Mouse (Mus musculus): ENCODE data around the gene March9.

DNA sequence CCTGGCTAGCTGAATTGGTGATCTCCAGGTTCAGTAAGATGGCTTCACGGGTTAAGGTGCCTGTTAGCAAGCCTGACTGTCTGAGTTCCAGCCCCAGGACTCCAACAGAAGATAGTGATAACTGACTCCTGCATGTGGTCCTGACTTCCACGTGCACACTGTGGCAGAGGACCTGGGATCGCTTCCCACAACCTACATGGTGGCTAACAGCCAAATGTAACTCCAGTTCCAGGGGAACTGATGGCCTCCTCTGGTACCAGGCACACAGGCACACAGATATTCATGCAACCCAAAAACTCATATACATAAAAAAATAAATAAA lies 48.2 kb upstream of the March9 start:
- TF ChIP-seq MAX (IDR thresholded peaks at IDR 0.05; ENCODE audit: low read depth) (no peak), POLR2A (IDR thresholded peaks at IDR 0.05; ENCODE audit: insufficient read length, low read depth) (no peak), TCF12 (IDR thresholded peaks at IDR 0.05; ENCODE audit: insufficient read depth, poor library complexity, severe bottlenecking) (no peak), E2F4 (IDR thresholded peaks at IDR 0.05; ENCODE audit: insufficient read depth) (no peak), REST (IDR thresholded peaks at IDR 0.05; ENCODE audit: insufficient read depth, insufficient read length) (no peak), POLR2AphosphoS2 (IDR thresholded peaks at IDR 0.05; ENCODE audit: insufficient read length, low read depth) (no peak), CEBPB (IDR thresholded peaks at IDR 0.05; ENCODE audit: insufficient read depth, poor library complexity, severe bottlenecking) (no peak), USF1 (IDR thresholded peaks at IDR 0.05; ENCODE audit: low read depth) (no peak), TCF3 (IDR thresholded peaks at IDR 0.05; ENCODE audit: insufficient read length, low read depth) (no peak), MYOG (IDR thresholded peaks at IDR 0.05; ENCODE audit: control insufficient read depth in 1 of 3, insufficient read depth in 1 of 3, insufficient read length in 2 of 3, low read depth in 2 of 3) (no peak), SRF (IDR thresholded peaks at IDR 0.05; ENCODE audit: control insufficient read depth, insufficient read length, low read depth) (no peak), MYOD1 (IDR thresholded peaks at IDR 0.05; ENCODE audit: control insufficient read depth in 1 of 3, insufficient read length in 2 of 3, low read depth in 2 of 3) (no peak)
